Mouse (Mus musculus) intestine, embryonic 16.5 days (tissue): ENCODE data around the gene G6pc. TPM values are rescaled to one million over a fixed set of nuclear protein-coding genes. Genes with fewer than 3 reads are reported as not detected.

Source experiments
- ATAC-seq: fragments of 200-750 bp; cut with Nextera tagmentation; 2 replicates; pipeline ENCODE4 v1.8.0; 2017; ENCODE audit warnings: moderate TSS enrichment, moderate library complexity
- H3K27ac ChIP-seq: fragments of 300-500 bp; sonication (generic); 2 replicates; pipeline ENCODE4 v1.5.1; 2014; ENCODE audit warnings: mild to moderate bottlenecking, low read length
- H3K27me3 ChIP-seq: fragments of 300-500 bp; sonication (generic); replicated peaks from 2 replicates; pipeline ENCODE4 v1.6.1; 2014; ENCODE audit warnings: low read length, control low read depth, mixed read lengths; ENCODE audit not compliant: control insufficient read depth, insufficient read depth
- H3K36me3 ChIP-seq: fragments of 300-500 bp; sonication (generic); 2 replicates; pipeline ENCODE4 v1.6.1; 2014; ENCODE audit warnings: low read length, control low read depth; ENCODE audit not compliant: control insufficient read depth, insufficient read depth
- H3K4me1 ChIP-seq: fragments of 300-500 bp; sonication (generic); 2 replicates; pipeline ENCODE4 v1.6.1; 2014; ENCODE audit warnings: low read length, control low read depth, mixed read lengths; ENCODE audit not compliant: control insufficient read depth, insufficient read depth
- H3K4me2 ChIP-seq: fragments of 300-500 bp; sonication (generic); 2 replicates; pipeline ENCODE4 v1.6.1; 2014; ENCODE audit warnings: low read depth, low read length, control low read depth
- H3K4me3 ChIP-seq: fragments of 300-500 bp; sonication (generic); 2 replicates; pipeline ENCODE4 v1.5.1; 2014; ENCODE audit warnings: mild to moderate bottlenecking, low read length
- H3K9ac ChIP-seq: fragments of 300-500 bp; sonication (generic); 2 replicates; pipeline ENCODE4 v1.6.1; 2014; ENCODE audit warnings: low read depth, low read length
- H3K9me3 ChIP-seq: fragments of 300-500 bp; sonication (generic); 2 replicates; pipeline ENCODE4 v1.6.1; 2016; ENCODE audit warnings: low read length, control low read depth; ENCODE audit not compliant: control insufficient read depth
- WGBS: fragments of 180-500 bp; shearing (Covaris S2); extraction: QIAGEN DNeasy Blood & Tissue Kit; methylation state at CpG from one replicate; pipeline ENCODE4 v1.1.7; 2014; 5-methylcytosine and 5-hydroxymethylcytosine counted together
- polyA plus RNA-seq: library from polyadenylated mRNA; unstranded; fragments of >200 nt; fragmentation: Nextera tagmentation; extraction: Ambion mirVana; gene quantifications from 2 replicates; pipeline ENCODE4 v1.2.1, GENCODE M21; 2015

Gene G6pc
- polyA plus RNA-seq, 1 experiment from 2014 or later: 1.2 TPM

- ATAC-seq: no peak
- H3K4me1 ChIP-seq: peaks cover 9% of the 10 kb centered on the region
- H3K27me3 ChIP-seq: no peaks in the 10 kb centered on the region
- H3K9ac ChIP-seq: no peak overlapping the region
- no peaks in the 10 kb centered on the region for H3K9me3 ChIP-seq
- peak overlapping the region; percentile 20 for H3K4me3 ChIP-seq
- peak overlapping the region; percentile 21; the same call in 1 of the 2 replicates for H3K4me2 ChIP-seq
- no peak overlapping the region for H3K27ac ChIP-seq
- 64% methylated on average over 3 of the region's 3 CpGs for WGBS
- no peaks in the 10 kb centered on the region for H3K36me3 ChIP-seq
These were observed 34.8 kb upstream of the G6pc start for GRCm38 (mm10) chr11:101332537-101332936.

- H3K9me3 ChIP-seq: no peaks in the 10 kb centered on the region
- WGBS: 53% methylated on average over 10 of the region's 10 CpGs
- ATAC-seq: no peak
- H3K4me3 ChIP-seq: peak overlapping the region; percentile 17; the same call in 1 of the 2 replicates
- no peaks in the 10 kb centered on the region for H3K36me3 ChIP-seq
- peaks cover 12% of the 10 kb centered on the region for H3K4me1 ChIP-seq
- H3K27me3 ChIP-seq: no peaks in the 10 kb centered on the region
- H3K4me2 ChIP-seq: 0 out of 2 replicates have a peak overlapping the region, but pooled peaks have one; percentile 2
- H3K9ac ChIP-seq: no peak overlapping the region
- H3K27ac ChIP-seq: no peak overlapping the region
These were observed 33.3 kb upstream of the G6pc start for GRCm38 (mm10) chr11:101334023-101334422.

- WGBS: 39% methylated on average over 6 of the region's 6 CpGs
These were observed 32.8 kb upstream of the G6pc start for GRCm38 (mm10) chr11:101334516-101334915.

GRCm38 (mm10) chr11:101335685-101336084 is 31.7 kb upstream of the G6pc start:
- Histone ChIP-seq H3K4me2 (no peak overlapping the region), H3K4me3 (no peak overlapping the region), H3K36me3 (no peaks in the 10 kb centered on the region), H3K9me3 (no peaks in the 10 kb centered on the region), H3K4me1 (peaks cover 10% of the 10 kb centered on the region), H3K27me3 (no peaks in the 10 kb centered on the region), H3K27ac (no peak overlapping the region), H3K9ac (no peak overlapping the region)
- ATAC-seq: no peak
- WGBS: 80% methylated on average over 9 of the region's 9 CpGs

More at GRCm38 (mm10) chr11:101334516-101334915, 32.8 kb upstream of the G6pc start:
- no peaks in the 10 kb centered on the region for H3K9me3 ChIP-seq
- no peaks in the 10 kb centered on the region for H3K27me3 ChIP-seq
- peak overlapping the region; percentile 17; the same call in 1 of the 2 replicates for H3K4me3 ChIP-seq
- H3K4me1 ChIP-seq: peaks cover 10% of the 10 kb centered on the region
- H3K36me3 ChIP-seq: no peaks in the 10 kb centered on the region
- no peak for ATAC-seq
- H3K4me2 ChIP-seq: no peak overlapping the region
- no peak overlapping the region for H3K9ac ChIP-seq
- no peak overlapping the region for H3K27ac ChIP-seq

GRCm38 (mm10) chr11:101338123-101338760 is 29.1 kb upstream of the G6pc start:
- peak; percentile 88 for ATAC-seq

GRCm38 (mm10) chr11:101347083-101347775 is 20.1 kb upstream of the G6pc start:
- H3K27ac ChIP-seq: no peak overlapping the region
- H3K4me2 ChIP-seq: no peak overlapping the region
- H3K27me3 ChIP-seq: no peaks in the 10 kb centered on the region
- 76% methylated on average over 10 of the region's 10 CpGs for WGBS
- ATAC-seq: no peak
- H3K9me3 ChIP-seq: no peaks in the 10 kb centered on the region
- no peak overlapping the region for H3K9ac ChIP-seq
- no peaks in the 10 kb centered on the region for H3K36me3 ChIP-seq
- no peak overlapping the region for H3K4me3 ChIP-seq
- H3K4me1 ChIP-seq: peaks cover 7% of the 10 kb centered on the region

More at GRCm38 (mm10) chr11:101338123-101338760, 29.1 kb upstream of the G6pc start:
- peak overlapping the region; percentile 20 for H3K4me3 ChIP-seq
- peaks cover 10% of the 10 kb centered on the region for H3K4me1 ChIP-seq
- no peaks in the 10 kb centered on the region for H3K27me3 ChIP-seq
- no peaks in the 10 kb centered on the region for H3K9me3 ChIP-seq
- H3K27ac ChIP-seq: peak overlapping the region; percentile 73
- H3K9ac ChIP-seq: peak overlapping the region; percentile 5; the same call in 1 of the 2 replicates
- peak overlapping the region; percentile 55 for H3K4me2 ChIP-seq
- H3K36me3 ChIP-seq: no peaks in the 10 kb centered on the region
- 1% methylated on average over 9 of the region's 9 CpGs for WGBS

GRCm38 (mm10) chr11:101348774-101349173 is 18.6 kb upstream of the G6pc start:
- Histone ChIP-seq H3K4me1 (peaks cover 7% of the 10 kb centered on the region), H3K9ac (no peak overlapping the region), H3K9me3 (no peaks in the 10 kb centered on the region), H3K27ac (no peak overlapping the region), H3K36me3 (no peaks in the 10 kb centered on the region), H3K4me2 (no peak overlapping the region), H3K27me3 (no peaks in the 10 kb centered on the region), H3K4me3 (no peak overlapping the region)
- 61% methylated on average over 7 of the region's 7 CpGs for WGBS
- ATAC-seq: no peak

- Histone ChIP-seq H3K36me3 (no peaks in the 10 kb centered on the region), H3K4me3 (no peak overlapping the region), H3K9ac (no peak overlapping the region), H3K4me2 (no peak overlapping the region), H3K4me1 (peaks cover 7% of the 10 kb centered on the region), H3K27me3 (no peaks in the 10 kb centered on the region), H3K27ac (no peak overlapping the region), H3K9me3 (no peaks in the 10 kb centered on the region)
- WGBS: 68% methylated on average over 3 of the region's 3 CpGs
- ATAC-seq: no peak
These were observed 18.1 kb upstream of the G6pc start for GRCm38 (mm10) chr11:101349216-101349615.

- H3K36me3 ChIP-seq: no peaks in the 10 kb centered on the region
- H3K4me2 ChIP-seq: no peak overlapping the region
- H3K4me3 ChIP-seq: no peak overlapping the region
- no peak overlapping the region for H3K27ac ChIP-seq
- no peaks in the 10 kb centered on the region for H3K9me3 ChIP-seq
- H3K27me3 ChIP-seq: no peaks in the 10 kb centered on the region
- peaks cover 7% of the 10 kb centered on the region for H3K4me1 ChIP-seq
- WGBS: 46% methylated on average over 11 of the region's 11 CpGs
- no peak overlapping the region for H3K9ac ChIP-seq
- ATAC-seq: peak; percentile 70
These were observed 16.2 kb upstream of the G6pc start for GRCm38 (mm10) chr11:101351100-101351720.
